Comparison of ENCODE assay signal across 11 mouse cellular contexts in genomic region chr10:9976424-9976823, GRCm38 (mm10).
A peak's percentile ranks its signal among the peaks of the same experiment; 100 is the strongest.
DNase-seq lines count a peak whose midpoint lies in the region.
"Had no signal": no experiment of that assay in that cellular context is flagged by ENCODE, and none has a peak within 500 bp of the region (broad histone marks: within the 10 kb centered on the region; RNA-seq: fewer than 3 reads in every experiment).

No protein-coding gene starts in this region.

- intact Hi-C loops in left cerebral cortex, postnatal 4 days (cut with DNase I) = no loop called here
- intact Hi-C loops in heart, postnatal 10 days (cut with DNase I) = no loop called here

- peaks cover 12% of the 10 kb centered on the region for H3K4me1 ChIP-seq in midbrain, embryonic 10.5 days
- H3K4me1 ChIP-seq: intestine, embryonic 15.5 days; stomach, embryonic 15.5 days had no signal

- H3K27me3 ChIP-seq in midbrain, embryonic 10.5 days (ENCODE audit: low read depth, poor library complexity, severe bottlenecking) = no peaks in the 10 kb centered on the region
- H3K27me3 ChIP-seq: intestine, embryonic 15.5 days; stomach, embryonic 15.5 days had no signal

- H3K36me3 ChIP-seq in midbrain, embryonic 10.5 days = no peaks in the 10 kb centered on the region
- H3K36me3 ChIP-seq: intestine, embryonic 15.5 days; stomach, embryonic 15.5 days had no signal

- H3K9me3 ChIP-seq in midbrain, embryonic 10.5 days (replicated peaks) = no peaks in the 10 kb centered on the region
- H3K9me3 ChIP-seq: intestine, embryonic 15.5 days; stomach, embryonic 15.5 days had no signal

- 28% methylated on average over 3 of the region's 3 CpGs for WGBS in midbrain, embryonic 10.5 days

- H3K27ac ChIP-seq in midbrain, embryonic 10.5 days (replicated peaks) = peak overlapping the region; percentile 46; the same call in 1 of the 2 replicates
- H3K27ac ChIP-seq: intestine, embryonic 15.5 days; liver, embryonic 14.5 days; stomach, embryonic 15.5 days had no signal

- DNase-seq in left cerebral cortex, adult 11 months (ENCODE audit: low spot score) = peak; percentile 41
- no peak for DNase-seq in left cerebral cortex, postnatal 4 days
- peak; percentile 8 to 52 for DNase-seq in frontal cortex, postnatal 36 days (ENCODE audit: low spot score in 2 of 2)
- no peak for DNase-seq in midbrain, embryonic 10.5 days (ENCODE audit: low spot score)
- peak; percentile 24 for DNase-seq in right cerebral cortex, postnatal 25 days
- DNase-seq in heart, postnatal 10 days = no peak
- DNase-seq in urinary bladder, adult 18-20 months (ENCODE audit: low spot score in 2 of 2) = no peak
- DNase-seq in kidney, adult 18-20 months = no peak

- H3K4me3 ChIP-seq in midbrain, embryonic 10.5 days = no peak overlapping the region
- H3K4me3 ChIP-seq: intestine, embryonic 15.5 days; stomach, embryonic 15.5 days had no signal

Comparison
In these comparisons a context has a peak if more than half of its experiments do, and no peak if none do; other contexts are left out.
1. DNase-seq: peak in left cerebral cortex, adult 11 months (single experiment), frontal cortex, postnatal 36 days (2 of 2) and right cerebral cortex, postnatal 25 days (single experiment); none in left cerebral cortex, postnatal 4 days (single experiment), midbrain, embryonic 10.5 days (single experiment), heart, postnatal 10 days (0 of 2), urinary bladder, adult 18-20 months (0 of 2) and kidney, adult 18-20 months (single experiment).